Mouse (Mus musculus) layer of hippocampus, postnatal 36 days (tissue): Measurements from ENCODE around the gene Arid4b. TPM values are rescaled to one million over a fixed set of nuclear protein-coding genes. Genes with fewer than 3 reads are reported as not detected.

Experiments used
- DNase-seq, 2 experiments: peaks; one replicate each; pipeline ENCODE4 v3.0.0; 2022
- total RNA-seq, 2 experiments: library from RNA; stranded (reverse); gene quantifications; 2 replicates each; pipeline ENCODE4 v1.2.3; 2021

Gene Arid4b
- total RNA-seq, 2 experiments from 2014 or later, result 49.9 to 56.4 TPM

DNA sequence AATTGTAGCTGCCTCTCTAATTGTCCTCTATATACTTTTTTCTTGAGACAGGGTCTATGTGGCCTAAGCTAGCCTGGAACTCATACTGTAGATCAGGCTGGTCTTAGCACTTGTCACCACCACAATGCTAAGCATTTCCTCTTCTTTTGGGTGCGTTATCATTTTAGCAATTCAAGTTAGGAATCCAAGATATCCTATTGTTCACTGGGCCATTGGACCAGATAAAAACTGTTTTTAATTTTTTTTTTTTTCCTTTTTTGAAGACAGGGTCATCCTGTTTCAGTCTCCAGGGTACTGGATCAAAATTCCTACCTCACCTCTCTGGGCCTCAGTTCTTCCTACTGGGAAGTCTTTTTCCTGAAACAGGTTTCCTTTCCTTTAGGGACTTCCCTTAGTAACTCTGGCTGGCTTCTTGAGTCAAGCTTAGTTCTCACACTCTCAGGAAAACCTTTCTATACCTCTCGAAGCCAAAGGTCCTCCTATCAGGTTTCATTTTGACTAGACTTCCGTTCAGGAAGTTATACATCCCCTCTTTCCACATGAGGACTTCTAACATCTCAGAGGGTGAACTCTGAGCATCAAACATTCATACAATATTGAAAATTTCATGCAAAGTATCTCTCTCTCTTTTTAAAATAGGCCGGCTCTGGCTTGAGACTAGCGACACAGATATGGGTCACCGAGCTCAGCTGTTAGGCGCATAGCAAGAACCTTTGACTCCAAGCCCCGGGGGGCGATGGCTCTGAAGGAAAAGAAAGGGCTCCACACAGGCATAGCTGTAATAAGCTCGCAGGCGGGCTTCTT, 621 bp upstream of the Arid4b start:
- DNase-seq, result no peak

DNA sequence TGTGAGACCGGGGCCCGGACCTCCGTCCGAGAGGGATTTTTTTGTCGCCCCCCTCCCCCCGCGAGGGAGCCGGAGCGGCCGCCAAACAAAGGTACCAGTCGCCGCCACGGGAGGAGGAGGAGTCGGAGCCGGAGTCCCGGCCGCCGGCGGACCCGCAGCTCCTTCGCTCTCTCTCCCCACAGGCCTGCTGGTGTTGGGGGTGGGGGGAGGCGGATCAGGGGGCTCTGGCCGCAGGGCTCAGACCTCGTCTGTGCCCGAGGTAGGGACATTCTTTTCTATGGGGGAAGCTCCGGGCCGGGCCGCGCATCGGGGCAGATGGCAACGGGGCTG, 875 bp downstream of the Arid4b start:
- no peak for DNase-seq

DNA sequence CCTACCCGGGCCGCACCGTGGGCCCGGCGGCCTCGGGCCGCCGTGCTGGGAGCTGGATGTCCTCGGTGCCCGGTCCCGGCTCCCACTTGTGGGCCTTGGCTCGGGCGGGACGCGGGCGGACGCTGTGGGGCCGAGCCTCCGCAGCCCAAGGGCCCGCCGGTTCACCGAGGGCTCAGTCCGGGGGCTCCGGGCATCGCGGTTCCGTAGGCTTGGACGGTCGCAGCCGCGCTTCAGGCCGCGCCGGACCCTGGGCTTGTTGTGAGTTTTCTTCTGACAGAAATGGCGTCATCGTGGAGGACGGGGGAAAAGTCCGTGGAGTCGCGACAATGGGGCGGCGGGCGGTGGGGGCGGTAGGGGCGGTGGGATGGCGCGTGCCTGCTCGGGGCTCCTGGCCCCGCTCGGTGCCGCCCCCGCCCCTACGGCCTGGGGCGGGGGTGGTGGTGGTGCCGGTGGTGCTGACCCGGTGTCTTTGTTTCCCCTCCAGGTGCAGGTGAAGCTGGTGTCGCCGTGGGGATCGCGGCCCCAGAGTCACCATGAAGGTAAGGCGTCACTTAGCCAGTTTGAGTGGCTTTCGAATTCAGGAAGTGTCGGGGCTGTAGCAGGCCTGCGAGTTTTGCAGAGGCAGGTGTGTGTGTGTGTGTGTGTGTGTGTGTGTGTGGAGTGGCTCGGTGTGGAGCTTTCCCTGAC, 1.5 kb downstream of the Arid4b start:
- DNase-seq, result peak; percentile 16 to 21

DNA sequence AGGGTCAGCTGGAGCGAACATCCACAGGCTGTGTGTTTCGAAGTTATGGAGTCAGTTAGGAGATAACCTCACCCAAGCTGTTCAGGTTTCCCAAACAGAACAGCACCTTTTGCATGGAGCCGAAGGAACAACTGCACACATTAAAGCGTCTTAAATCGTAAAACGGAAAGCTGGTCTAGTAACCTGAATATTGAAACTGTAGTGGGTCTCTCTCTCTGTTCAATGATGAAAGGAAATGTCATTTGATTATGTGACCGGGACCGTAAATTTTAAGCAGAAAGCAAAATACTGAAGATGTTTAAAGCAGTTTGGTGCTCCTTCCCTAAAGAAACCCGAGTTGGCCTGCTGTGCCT, 2.0 kb downstream of the Arid4b start:
- DNase-seq, result no peak

DNA sequence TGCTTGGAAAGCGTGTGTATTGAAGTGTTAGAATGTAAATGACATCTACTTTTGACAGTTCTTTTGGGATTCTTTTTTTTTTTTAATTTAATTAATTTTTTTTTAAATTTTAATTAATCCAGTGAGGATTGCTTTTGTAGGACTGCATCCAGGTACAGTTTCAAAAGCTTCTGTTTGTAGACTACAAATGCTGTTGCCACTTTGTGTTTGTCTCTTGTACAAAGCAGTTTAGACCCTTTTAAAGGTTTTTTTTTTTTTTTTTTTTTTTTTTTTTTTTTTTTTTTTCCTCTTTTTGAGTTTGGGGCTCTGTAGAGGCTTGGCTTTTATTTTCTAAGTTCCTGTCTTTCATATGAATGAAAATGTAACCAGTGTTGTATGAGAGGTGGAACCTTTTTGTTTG, 2.7 kb downstream of the Arid4b start:
- DNase-seq, result no peak

DNA sequence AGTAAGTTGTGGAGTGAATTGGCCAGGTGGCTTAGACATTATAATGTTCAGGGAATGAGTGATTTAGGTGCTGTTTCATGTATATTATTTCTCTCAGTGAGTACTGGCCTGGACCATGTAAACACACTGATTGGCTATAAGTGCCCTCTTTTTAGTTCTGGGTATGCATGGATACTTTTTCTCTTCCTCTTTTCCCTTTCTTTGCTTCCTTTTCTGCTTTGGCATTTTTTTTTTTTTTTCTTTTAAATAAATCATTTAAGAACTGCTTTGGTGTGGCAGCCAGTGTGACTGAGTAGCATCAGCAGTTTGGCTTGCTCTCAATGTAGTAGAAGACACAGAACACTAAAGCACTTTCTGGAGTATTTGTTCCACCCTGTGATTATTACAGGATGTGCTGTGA, 5.0 kb downstream of the Arid4b start:
- DNase-seq, result no peak

DNA sequence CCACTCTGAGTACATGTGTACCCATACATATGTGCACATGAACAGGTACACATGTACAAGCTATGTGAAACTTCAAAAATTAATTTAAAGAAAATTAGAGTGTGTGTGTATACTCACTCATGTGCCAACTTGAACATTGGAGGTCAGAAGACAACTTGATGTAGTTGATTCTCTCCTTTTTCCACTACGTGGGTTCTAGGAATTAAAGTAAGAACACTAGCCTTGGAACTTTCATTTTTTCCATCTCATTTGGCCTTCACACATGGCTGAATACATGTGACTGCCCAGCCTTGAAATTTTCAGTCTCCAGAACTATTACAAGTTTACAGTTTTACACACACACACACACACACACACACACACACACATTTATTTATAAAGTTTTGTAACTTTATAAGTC, 6.3 kb downstream of the Arid4b start:
- no peak for DNase-seq

DNA sequence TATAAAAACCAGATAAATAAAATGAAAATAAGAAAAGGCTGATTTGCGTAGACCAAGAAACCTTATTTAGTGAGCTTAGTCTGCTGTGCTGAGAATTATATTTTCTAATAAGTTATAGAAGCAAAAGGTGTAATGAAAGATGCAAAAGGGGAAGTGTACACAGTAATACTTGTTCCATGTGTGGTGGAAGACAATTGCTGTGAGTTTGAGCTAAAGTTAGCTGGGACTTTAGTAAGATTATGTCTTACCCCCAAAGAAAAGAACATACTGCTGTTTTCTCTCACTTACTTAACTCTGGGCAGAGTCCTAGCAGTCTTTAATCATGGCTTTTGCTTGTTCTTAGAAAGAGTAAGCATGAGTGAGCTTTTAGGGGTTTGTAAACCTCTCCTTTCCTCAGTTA, 11.3 kb downstream of the Arid4b start:
- no peak for DNase-seq

DNA sequence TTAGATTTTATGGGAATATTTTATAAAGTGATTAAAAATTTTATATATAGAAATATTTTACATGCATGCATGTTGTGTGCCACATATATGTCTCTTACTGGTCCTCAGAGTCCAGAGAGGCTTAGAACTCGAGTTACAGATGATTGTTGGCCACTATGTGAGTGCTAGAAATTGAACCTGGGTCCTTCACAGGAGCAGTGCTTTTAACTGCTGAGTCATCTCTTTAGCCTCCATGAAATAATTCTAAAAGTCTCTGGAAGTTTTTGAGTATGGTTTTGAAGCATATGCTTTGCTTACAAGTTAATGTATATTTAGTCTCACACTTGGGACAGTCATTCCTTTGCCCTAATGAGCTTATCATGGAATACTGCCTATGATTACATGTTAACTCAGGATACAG, 12.3 kb downstream of the Arid4b start:
- no peak for DNase-seq

DNA sequence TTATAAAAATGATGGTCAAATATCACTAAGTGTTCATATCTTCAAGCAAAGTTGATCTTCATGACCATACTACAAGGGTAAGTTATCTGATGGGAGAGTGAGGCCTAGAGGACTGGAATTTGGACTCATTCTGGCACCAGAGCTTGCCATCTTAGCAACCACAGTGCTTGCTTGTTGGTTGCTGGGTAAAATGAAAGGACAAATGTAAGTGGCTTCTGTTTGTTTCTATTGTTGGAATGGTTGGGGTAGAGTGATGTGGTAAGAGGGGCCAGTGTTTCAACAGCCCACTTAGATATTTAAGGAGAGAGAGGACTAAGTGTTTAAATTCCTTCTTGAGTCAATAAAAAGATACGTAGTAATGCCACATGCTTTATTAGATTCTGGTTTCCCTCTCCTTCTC, 25.6 kb downstream of the Arid4b start:
- no peak for DNase-seq

DNA sequence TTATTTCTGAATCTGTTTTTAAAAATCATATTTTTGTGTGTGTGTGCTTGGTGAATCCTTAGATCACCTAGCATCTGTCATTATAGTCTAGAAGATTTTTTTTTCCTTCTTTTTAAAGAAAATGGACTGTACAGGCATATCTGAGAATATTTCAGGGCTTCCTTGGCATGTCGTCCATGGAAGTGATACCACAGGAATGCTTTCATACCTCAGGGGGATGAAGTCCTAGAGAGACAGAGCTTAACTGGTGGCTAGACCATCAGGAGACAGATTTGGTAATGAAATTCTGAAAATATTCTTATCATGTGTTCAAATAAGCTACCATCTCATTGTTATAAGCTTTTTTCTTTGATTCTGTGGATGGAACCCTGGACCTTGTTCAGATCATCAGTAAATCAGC, 40.0 kb downstream of the Arid4b start:
- DNase-seq, result no peak

DNA sequence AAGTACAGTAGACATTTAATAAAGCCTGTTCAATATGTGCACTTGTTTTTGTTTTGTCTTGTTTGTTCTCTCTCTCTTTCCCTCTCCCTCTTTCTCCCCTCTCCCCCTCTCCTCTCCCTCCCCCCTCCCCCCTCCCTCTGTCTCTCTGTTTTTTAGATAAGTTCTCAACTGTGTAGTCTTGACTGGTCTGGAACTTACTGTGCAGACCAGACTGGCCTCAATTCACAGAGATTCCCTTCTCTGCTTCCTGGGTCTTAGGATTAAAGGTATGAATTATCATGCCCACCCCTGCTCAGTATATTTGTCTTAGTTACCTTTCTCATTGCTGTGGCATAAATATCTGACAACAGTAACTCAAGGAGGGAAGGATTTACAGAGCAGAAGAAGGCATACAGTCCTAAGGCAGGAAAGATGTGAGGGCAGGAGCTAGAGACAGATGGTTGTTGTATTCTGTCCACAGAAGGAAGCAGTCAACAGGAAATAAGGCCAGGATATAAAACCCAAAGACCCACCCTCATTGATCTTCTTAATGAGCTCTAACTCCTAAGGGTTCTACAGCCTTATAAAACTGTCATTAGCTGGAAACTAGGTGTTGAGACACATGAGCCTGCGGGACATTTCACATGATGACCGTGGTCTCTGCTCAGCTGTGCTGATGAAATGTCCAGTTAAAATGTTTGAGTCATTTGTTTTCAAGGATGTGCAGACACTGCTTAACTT, 47.3 kb downstream of the Arid4b start:
- no peak for DNase-seq

DNA sequence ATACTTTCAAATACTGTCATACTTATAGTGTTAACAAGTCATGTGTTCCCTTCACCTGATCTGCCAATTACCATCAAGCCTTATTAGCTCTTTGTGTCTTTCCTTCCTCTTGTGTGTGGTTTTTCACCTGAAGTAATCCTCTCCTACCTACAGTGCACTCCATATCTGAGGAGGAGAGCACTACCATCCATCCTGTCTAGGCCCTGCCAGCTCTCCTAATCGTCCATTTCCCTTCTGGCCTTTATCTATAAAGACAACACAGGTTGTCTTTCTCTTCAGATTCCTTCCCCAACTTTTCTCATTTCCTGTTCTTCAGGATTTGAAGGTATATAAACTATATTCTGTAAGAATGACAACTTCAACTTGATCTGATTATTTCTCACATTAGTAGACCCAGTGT, 48.1 kb downstream of the Arid4b start:
- no peak for DNase-seq

DNA sequence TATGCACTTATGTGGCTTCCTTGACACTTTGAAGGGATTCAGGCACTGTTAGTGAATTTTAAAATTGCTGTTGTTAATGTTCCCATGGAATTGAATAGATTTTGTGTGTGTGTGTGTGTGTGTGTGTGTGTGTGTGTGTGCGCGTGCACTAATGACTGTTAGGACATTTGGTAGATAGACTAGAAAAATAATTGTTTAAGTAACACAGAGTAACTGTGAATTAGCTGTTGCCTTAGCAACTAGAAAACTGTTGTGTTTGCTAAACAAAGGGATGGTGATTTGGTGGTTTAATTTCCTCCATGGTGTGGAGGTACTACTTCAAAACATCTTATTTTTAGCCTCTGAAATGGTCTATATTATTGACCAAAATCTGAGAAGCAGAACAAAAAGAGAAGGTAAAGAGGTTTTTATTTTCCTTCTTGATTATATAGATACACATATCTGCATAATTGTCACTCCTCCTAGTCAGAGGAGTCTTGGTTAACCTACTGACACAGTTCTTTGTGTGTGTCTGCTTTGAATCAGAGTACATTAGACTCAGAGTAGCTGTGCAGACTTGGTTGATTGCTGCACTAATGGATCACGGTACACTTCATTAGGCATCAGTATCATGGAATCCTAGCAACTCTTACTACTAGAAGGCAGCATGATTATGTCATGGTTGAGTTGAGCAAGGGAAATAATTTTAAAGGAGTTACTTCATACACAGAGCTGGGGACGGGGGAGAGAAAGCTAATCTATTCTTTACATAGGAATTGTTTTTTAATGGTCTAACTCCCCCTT, 50.9 kb downstream of the Arid4b start:
- DNase-seq, result no peak

DNA sequence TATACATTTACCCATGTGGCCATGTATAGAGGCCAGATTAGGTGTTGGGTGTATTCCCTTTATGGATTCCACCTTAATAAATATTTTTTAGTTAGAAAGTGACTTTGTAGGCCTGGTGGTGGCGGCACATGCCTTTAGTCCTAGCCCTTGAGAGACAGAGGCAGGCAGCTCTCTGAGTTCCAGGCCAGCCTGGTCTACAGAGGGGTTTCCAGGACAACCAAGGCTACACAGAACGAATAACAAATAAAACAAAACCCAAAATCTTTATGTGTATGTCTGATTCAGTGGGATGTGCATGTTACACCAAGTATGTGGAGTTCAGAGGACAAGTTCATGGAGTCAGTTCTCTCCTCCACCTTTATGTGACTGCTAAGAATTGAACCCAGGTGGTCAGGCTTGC, 52.8 kb downstream of the Arid4b start:
- no peak for DNase-seq

DNA sequence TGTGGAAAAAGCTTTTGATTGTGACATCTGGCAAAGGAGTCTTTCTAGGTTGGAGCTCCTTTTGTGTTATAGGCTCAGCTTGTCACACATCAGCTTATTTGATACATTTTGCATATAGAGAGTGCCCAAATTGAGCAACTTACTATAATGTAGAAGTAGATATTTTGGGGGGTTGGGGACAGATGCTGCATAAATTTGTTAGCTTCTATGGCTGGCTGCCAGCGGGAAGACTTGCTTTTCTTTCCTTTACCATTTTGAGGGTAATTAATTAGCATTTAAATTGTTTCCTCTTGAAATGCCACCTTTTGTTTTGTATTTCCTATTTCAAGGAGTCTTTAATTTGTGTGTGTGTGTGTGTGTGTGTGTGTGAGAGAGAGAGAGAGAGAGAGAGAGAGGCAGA, 68.6 kb downstream of the Arid4b start:
- DNase-seq, result no peak

DNA sequence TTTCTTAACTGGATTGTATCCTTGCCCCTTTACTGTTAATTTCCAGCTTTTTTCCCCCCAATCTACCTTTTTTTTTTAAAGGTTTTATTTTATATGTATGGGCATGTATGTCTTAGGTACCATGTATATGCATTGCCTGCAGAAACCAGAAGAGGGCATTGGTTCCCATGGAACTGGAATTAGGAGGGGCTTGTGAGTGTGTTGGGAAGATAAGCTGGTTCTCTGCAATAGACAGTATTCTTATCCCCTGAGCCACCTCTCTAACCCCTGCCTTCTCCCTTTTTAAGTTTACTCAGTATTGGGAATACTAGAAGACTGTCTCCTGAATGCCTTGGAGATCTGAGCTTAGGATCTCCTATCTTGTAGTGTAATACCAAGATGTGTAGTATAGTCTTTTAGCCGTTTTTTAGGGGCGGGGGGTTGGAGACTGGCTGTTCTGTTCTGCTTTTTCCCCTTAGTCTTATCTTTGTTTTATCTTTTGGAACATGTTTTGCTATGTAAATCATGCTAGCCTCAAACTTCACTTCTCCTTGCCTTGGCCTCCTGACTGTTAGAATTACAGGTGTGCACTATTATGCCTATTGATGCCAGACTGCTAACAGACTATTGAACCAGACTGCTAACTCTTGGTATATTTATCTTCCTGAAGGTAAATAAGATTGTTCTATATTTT, 79.4 kb downstream of the Arid4b start:
- no peak for DNase-seq

DNA sequence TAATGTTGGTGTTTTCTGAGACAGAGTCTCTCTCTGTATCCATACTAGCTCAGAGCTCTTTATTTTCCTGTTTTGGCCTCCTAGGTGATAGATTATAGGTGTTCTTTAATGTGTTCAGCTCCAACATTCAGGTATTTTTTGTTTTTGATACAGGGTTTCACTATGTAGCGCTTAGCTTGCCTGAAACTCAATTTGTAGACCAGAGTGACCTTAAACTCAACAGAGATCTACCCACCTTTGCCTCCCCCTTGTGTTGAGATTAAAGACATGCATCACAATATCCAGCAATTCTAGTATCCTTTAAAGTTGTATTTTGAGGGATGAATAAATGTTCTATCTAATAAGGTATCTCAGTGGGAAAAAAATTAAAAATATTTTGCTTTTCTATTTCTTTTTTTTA, 115.0 kb downstream of the Arid4b start:
- no peak for DNase-seq

DNA sequence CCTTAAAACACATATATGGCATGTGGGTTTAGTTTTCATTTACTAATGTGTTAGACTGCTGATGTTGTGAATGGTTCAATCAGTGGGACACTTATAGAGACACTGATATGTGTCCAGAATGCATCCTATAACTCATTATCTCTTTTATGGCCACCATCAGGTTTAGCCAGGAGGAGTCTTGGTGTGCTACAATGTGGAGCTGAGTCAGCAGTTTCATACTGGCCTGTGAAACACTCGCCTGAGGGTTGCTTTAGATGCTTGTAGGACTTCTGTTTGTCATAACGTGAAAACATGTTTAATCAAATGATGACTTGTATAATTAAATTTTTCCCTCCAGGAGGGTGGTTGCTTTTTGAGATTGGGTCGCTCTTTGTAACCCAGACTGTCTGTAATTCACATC, 116.6 kb downstream of the Arid4b start:
- DNase-seq, result no peak

DNA sequence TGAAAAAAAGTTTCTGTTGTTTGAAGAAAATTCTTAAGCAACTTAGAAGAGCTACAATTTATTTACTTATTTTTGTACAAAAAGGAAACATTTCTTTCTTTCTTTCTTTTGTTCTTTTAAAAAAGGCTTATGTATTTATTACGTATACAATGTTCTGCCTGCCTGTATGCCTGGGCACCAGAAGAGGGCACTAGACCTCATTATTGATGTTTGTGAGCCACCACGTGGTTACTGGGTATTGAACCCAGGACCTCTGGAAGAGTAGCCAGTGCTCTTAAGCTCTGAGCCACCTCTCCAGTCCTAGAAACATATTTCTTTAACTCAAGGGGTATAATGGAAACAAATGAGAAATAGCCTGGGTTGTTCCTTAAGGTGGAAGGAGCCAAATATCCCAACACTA, 182.9 kb downstream of the Arid4b start:
- DNase-seq, result no peak
